Mouse (Mus musculus): ENCODE data around the gene Uvssa. TPM values are rescaled to one million over a fixed set of nuclear protein-coding genes. Genes with fewer than 3 reads are reported as not detected.
A peak's percentile ranks its signal among the peaks of the same experiment; 100 is the strongest.

Gene Uvssa
- 1.6 TPM for polyA plus RNA-seq (2012; fragmentation: generic; extraction: Trizol)

DNA sequence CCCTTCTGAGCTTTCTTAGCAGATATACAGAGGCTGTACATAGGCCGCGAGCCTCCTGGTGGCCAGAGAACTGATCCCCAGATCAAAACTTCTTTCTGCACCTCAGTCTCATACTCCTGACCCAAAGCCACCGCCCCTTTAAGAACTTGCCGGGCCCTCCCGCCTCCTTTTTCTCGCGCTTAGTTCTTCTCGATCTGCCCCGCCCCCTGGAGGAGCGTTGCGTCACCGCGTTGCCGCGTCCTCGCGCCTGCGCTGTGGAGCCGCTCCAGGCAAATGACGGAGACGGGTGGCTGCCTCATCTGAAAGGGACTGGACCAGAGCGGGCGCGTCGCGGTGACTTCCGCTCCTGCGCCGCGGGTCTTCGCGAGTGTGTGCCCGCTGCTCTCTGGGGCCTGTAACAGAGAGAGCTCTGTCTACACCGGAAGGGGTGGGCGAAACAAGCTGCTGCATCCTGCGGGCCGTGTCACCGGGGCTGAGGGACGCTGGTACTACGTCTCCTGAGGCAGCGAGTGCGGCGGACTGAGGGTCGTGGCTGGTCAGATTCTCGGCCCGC, at the start of gene Uvssa:
Gene Uvssa (plus strand): TSS at position 248 of the 553 bp plus-strand sequence.
- Histone ChIP-seq H3K4me3 (peak within 1 kb of the TSS; percentile 68), H3K36me3 (ENCODE audit: control insufficient read depth, insufficient read depth) (peaks cover under 1% of the 10 kb centered on the region), H3K4me2 (ENCODE audit: low read depth) (peak within 1 kb of the TSS; percentile 97), H3K27me3 (ENCODE audit: control insufficient read depth, insufficient read depth, insufficient read length) (no peaks in the 10 kb centered on the region), H3ac (ENCODE audit: control insufficient read depth, insufficient read length) (peak within 1 kb of the TSS; percentile 28), H3K79me2 (ENCODE audit: control insufficient read depth, insufficient read depth) (no peaks in the 10 kb centered on the region)
- TF ChIP-seq E2F4 (IDR thresholded peaks at IDR 0.05; ENCODE audit: insufficient read depth) (peak; percentile 45), MAX (IDR thresholded peaks at IDR 0.05; ENCODE audit: low read depth) (no peak), CEBPB (IDR thresholded peaks at IDR 0.05; ENCODE audit: insufficient read depth, poor library complexity, severe bottlenecking) (peak; percentile 81), POLR2A (IDR thresholded peaks at IDR 0.05; ENCODE audit: insufficient read length, low read depth) (peak; percentile 84), POLR2AphosphoS2 (IDR thresholded peaks at IDR 0.05; ENCODE audit: insufficient read length, low read depth) (peak; percentile 95), REST (IDR thresholded peaks at IDR 0.05; ENCODE audit: insufficient read depth, insufficient read length) (peak; percentile 20), TCF3 (IDR thresholded peaks at IDR 0.05; ENCODE audit: insufficient read length, low read depth) (no peak)

DNA sequence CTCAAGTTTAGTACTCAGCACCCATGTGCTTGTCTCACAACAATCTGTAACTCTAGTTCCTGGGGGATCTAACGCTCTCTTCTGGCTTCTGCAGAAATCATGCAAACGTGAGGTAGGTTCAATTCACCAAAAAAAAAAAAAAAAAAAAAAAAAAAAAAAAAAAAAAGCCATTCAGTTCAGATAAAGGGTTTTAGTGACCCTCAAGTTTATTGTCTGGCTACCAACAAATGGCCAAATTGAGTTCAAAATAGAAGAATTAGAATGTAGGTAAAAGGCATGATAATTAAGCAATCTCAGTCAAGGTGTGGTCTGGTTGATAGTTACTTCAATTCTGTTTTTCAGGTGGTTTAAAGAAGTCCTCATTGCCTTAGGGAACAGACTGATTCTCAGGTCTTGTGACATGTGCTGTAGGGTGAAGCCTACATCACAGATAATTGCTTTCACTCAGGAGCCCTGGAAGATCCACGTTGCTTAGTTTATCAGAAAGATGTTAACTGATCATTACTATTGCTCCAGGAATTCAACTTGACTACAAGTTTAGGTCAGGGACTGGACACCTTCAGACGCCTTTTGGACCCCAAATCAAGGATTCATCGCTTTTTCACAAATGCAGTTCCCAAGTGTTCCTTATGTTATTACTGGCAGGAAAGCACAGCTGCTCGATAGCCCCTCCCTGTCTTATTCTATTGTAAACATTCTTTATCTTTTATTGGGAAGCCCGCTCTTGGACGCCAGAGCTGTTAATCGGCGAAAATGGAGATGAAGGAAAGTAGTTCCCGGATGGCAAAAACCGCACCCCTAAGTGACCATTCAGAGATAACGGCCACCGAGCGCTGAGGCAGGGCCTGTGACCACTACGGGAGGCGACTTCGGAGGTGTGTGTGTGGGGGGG, 43.7 kb upstream of the Uvssa start:
- TF ChIP-seq CEBPB (IDR thresholded peaks at IDR 0.05; ENCODE audit: insufficient read depth, poor library complexity, severe bottlenecking): no peak
- TF ChIP-seq POLR2AphosphoS2 (IDR thresholded peaks at IDR 0.05; ENCODE audit: insufficient read length, low read depth): no peak
- no peak for TF ChIP-seq TCF12 (IDR thresholded peaks at IDR 0.05; ENCODE audit: insufficient read depth, poor library complexity, severe bottlenecking)
- TF ChIP-seq SRF (IDR thresholded peaks at IDR 0.05; ENCODE audit: control insufficient read depth, insufficient read length, low read depth): no peak
- no peak for TF ChIP-seq USF1 (IDR thresholded peaks at IDR 0.05; ENCODE audit: low read depth)
- no peak for TF ChIP-seq REST (IDR thresholded peaks at IDR 0.05; ENCODE audit: insufficient read depth, insufficient read length)
- no peak for TF ChIP-seq E2F4 (IDR thresholded peaks at IDR 0.05; ENCODE audit: insufficient read depth)
- TF ChIP-seq MYOD1 (IDR thresholded peaks at IDR 0.05; ENCODE audit: control insufficient read depth in 1 of 3, insufficient read length in 2 of 3, low read depth in 2 of 3): no peak
- no peak for TF ChIP-seq MAX (IDR thresholded peaks at IDR 0.05; ENCODE audit: low read depth)
- no peak for TF ChIP-seq POLR2A (IDR thresholded peaks at IDR 0.05; ENCODE audit: insufficient read length, low read depth)
- TF ChIP-seq TCF3 (IDR thresholded peaks at IDR 0.05; ENCODE audit: insufficient read length, low read depth): no peak
- TF ChIP-seq MYOG (IDR thresholded peaks at IDR 0.05; ENCODE audit: control insufficient read depth in 1 of 3, insufficient read depth in 1 of 3, insufficient read length in 2 of 3, low read depth in 2 of 3): no peak
- no peaks in the 10 kb centered on the region for H3K27me3 ChIP-seq (ENCODE audit: control insufficient read depth, insufficient read depth, insufficient read length)
- H3K4me2 ChIP-seq (ENCODE audit: low read depth): peak overlapping the region; percentile 95
- peak overlapping the region; percentile 72 for H3K4me3 ChIP-seq
- peaks cover 39% of the 10 kb centered on the region for H3K79me2 ChIP-seq (ENCODE audit: control insufficient read depth, insufficient read depth)
- H3K36me3 ChIP-seq (ENCODE audit: control insufficient read depth, insufficient read depth): peaks cover 4% of the 10 kb centered on the region
- peak overlapping the region; percentile 97 for H3ac ChIP-seq (ENCODE audit: control insufficient read depth, insufficient read length)

DNA sequence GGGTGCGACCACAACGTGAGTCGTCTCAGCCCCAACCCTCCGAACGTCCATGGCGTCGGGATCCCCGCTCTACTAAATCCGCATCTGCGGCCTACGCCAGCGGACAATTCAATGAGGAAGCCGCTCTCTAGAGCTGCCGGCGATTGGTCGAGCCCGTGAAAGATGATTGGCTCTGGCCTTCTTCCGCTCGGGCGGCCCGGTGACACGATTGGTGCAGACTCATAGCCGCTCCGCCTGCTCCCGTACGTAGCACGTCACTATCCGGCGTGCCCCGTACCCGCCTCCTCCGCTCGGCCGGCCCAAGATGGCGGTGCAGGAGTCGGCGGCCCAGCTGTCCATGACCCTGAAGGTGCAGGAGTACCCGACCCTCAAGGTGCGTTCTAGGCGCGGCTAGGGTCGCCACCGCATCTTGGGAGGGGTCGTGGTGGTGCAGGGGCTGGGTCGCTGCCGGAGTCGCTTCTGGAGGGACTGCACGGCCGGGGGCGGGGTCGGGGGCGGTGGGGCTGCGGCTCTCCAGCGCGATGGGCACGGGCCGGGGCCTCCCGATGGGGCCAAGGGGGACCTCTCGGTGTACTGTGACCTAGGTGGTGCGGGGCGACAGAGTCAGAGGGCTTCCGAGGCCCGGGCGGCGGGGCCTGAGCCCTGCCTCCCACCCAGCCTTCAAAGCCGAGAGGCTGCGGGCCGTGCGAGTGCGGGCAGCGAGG, 42.9 kb upstream of the Uvssa start, which contains the start of gene Maea:
Gene Maea (plus strand): TSS at position 237 of the 704 bp plus-strand sequence.
- Histone ChIP-seq H3K36me3 (ENCODE audit: control insufficient read depth, insufficient read depth) (peaks cover 4% of the 10 kb centered on the region), H3K79me2 (ENCODE audit: control insufficient read depth, insufficient read depth) (peaks cover 47% of the 10 kb centered on the region), H3ac (ENCODE audit: control insufficient read depth, insufficient read length) (peak within 1 kb of the TSS; percentile 97), H3K4me2 (ENCODE audit: low read depth) (peak within 1 kb of the TSS; percentile 95), H3K27me3 (ENCODE audit: control insufficient read depth, insufficient read depth, insufficient read length) (no peaks in the 10 kb centered on the region), H3K4me3 (peak within 1 kb of the TSS; percentile 72)
- TF ChIP-seq USF1 (IDR thresholded peaks at IDR 0.05; ENCODE audit: low read depth): no peak
- TF ChIP-seq REST (IDR thresholded peaks at IDR 0.05; ENCODE audit: insufficient read depth, insufficient read length): peak; percentile 8
- TF ChIP-seq MAX (IDR thresholded peaks at IDR 0.05; ENCODE audit: low read depth): no peak
- TF ChIP-seq POLR2A (IDR thresholded peaks at IDR 0.05; ENCODE audit: insufficient read length, low read depth): peak; percentile 94
- peak in 2 of 3 experiments; percentile 29 to 60 for TF ChIP-seq MYOD1 (IDR thresholded peaks at IDR 0.05; ENCODE audit: control insufficient read depth in 1 of 3, insufficient read length in 2 of 3, low read depth in 2 of 3)
- TF ChIP-seq SRF (IDR thresholded peaks at IDR 0.05; ENCODE audit: control insufficient read depth, insufficient read length, low read depth): no peak
- no peak for TF ChIP-seq TCF12 (IDR thresholded peaks at IDR 0.05; ENCODE audit: insufficient read depth, poor library complexity, severe bottlenecking)
- peak in 2 of 3 experiments; percentile 39 to 52 for TF ChIP-seq MYOG (IDR thresholded peaks at IDR 0.05; ENCODE audit: control insufficient read depth in 1 of 3, insufficient read depth in 1 of 3, insufficient read length in 2 of 3, low read depth in 2 of 3)
- TF ChIP-seq CEBPB (IDR thresholded peaks at IDR 0.05; ENCODE audit: insufficient read depth, poor library complexity, severe bottlenecking): no peak
- peak; percentile 71 for TF ChIP-seq POLR2AphosphoS2 (IDR thresholded peaks at IDR 0.05; ENCODE audit: insufficient read length, low read depth)
- peak; percentile 61 for TF ChIP-seq E2F4 (IDR thresholded peaks at IDR 0.05; ENCODE audit: insufficient read depth)
- no peak for TF ChIP-seq TCF3 (IDR thresholded peaks at IDR 0.05; ENCODE audit: insufficient read length, low read depth)

DNA sequence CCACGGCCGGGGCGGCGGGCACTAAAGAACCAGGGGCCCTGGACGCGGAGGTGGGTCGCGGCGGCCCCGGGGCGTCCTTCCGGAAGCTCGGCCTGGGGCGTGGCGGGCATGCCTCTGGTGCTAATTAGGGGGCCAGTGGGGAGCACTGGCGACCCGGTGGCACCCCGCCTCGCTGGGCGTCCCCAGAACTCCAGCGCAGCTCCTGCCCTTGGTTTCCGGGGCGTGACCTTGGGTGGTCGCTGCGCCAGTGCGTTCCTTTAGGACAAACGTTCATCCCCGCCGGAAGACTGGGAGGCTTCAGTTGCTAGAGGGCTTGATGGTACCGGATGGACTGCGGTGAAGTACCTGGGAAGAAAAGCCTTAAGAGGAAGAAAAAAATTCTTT, 42.4 kb upstream of the Uvssa start:
- Histone ChIP-seq H3ac (ENCODE audit: control insufficient read depth, insufficient read length) (peak overlapping the region; percentile 97), H3K4me2 (ENCODE audit: low read depth) (peak overlapping the region; percentile 79), H3K36me3 (ENCODE audit: control insufficient read depth, insufficient read depth) (peaks cover 4% of the 10 kb centered on the region), H3K27me3 (ENCODE audit: control insufficient read depth, insufficient read depth, insufficient read length) (no peaks in the 10 kb centered on the region), H3K79me2 (ENCODE audit: control insufficient read depth, insufficient read depth) (peaks cover 53% of the 10 kb centered on the region), H3K4me3 (peak overlapping the region; percentile 72)
- TF ChIP-seq TCF3 (IDR thresholded peaks at IDR 0.05; ENCODE audit: insufficient read length, low read depth): no peak
- peak; percentile 33 for TF ChIP-seq POLR2A (IDR thresholded peaks at IDR 0.05; ENCODE audit: insufficient read length, low read depth)
- no peak for TF ChIP-seq E2F4 (IDR thresholded peaks at IDR 0.05; ENCODE audit: insufficient read depth)
- TF ChIP-seq SRF (IDR thresholded peaks at IDR 0.05; ENCODE audit: control insufficient read depth, insufficient read length, low read depth): no peak

Measured in myocyte (in vitro differentiated cells).